Mouse (Mus musculus) C2C12 (cell line): Measurements from ENCODE around the gene Cep85l.

ENCODE experiments used
- CEBPB ChIP-seq: IDR thresholded peaks from one replicate; pipeline ENCODE4 v1.6.1; 2011; ENCODE audit warnings: low read depth, mild to moderate bottlenecking, control low read depth, moderate library complexity
- CTCF ChIP-seq: IDR thresholded peaks from one replicate; pipeline ENCODE4 v1.5.1; 2011; ENCODE audit not compliant: control insufficient read depth, insufficient read depth, insufficient read length
- MYOD1 ChIP-seq: IDR thresholded peaks from one replicate; pipeline ENCODE4 v1.6.1; 2011; ENCODE audit warnings: low read depth; ENCODE audit not compliant: control insufficient read depth, insufficient read length

GRCm38 (mm10) chr10:53394923-53395629, 15.3 kb upstream of the Cep85l start:
- no peak for TF ChIP-seq CTCF
- TF ChIP-seq CEBPB: no peak
- TF ChIP-seq MYOD1: no peak
